In the genomic region with DNA sequence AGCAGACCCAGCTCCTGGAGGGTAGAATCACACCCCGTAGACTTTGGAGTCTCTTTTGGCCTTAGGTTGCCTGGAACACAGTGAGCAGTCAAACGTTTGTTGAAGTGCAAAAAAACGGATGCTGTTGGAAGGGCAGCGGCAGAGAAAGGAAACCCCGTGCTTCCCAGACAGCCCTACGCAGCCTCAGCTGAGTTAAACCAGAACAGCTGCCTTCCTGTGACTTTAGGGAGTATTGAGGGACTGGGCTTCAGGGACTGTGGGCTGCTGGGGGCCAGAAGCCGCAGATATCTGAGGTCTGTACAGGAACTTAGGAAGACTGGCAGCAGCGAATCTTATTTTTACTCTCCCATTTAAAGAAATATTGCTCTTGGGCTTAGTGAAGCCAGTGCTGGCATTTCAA, we compare ENCODE assay signal across 27 mouse cellular contexts. TPM values are rescaled to one million over a fixed set of nuclear protein-coding genes. Genes with fewer than 3 reads are reported as not detected.
DNase-seq lines count a peak whose midpoint lies in the region; ATAC-seq and TF ChIP-seq lines count a peak whose summit lies in the region.
"Had no signal": no experiment of that assay in that cellular context is flagged by ENCODE, and none has a peak within 500 bp of the region (broad histone marks: within the 10 kb centered on the region; RNA-seq: fewer than 3 reads in every experiment).

No protein-coding gene starts in this region.

- 0 out of 2 replicates have a peak, but pooled peaks have one; percentile 64 for ATAC-seq in heart, embryonic 15.5 days (replicated peaks; ENCODE audit: insufficient number of reproducible peaks, insufficient read depth, low FRiP score, low read depth)
- ATAC-seq in stomach, embryonic 16.5 days (ENCODE audit: insufficient read depth, low FRiP score) = no peak
- ATAC-seq in stomach, postnatal 0 days (ENCODE audit: low FRiP score, low TSS enrichment) = no peak
- no peak for ATAC-seq in intestine, embryonic 15.5 days
- ATAC-seq: CD4-positive, CD25-positive, alpha-beta regulatory T cell, adult 4 months; forebrain, postnatal 0 days; lung, postnatal 0 days had no signal

- H3K4me2 ChIP-seq in heart, embryonic 15.5 days = peak overlapping the region; percentile 15; the same call in 1 of the 2 replicates
- H3K4me2 ChIP-seq in stomach, embryonic 16.5 days (ENCODE audit: low read depth, low read length) = peak overlapping the region; percentile 4; the same call in 1 of the 2 replicates
- H3K4me2 ChIP-seq in stomach, postnatal 0 days (replicated peaks; ENCODE audit: low read depth) = no peak overlapping the region
- no peak overlapping the region for H3K4me2 ChIP-seq in intestine, embryonic 15.5 days (replicated peaks)
- H3K4me2 ChIP-seq: kidney, embryonic 15.5 days; liver, embryonic 13.5 days; stomach, embryonic 15.5 days had no signal

- no peaks in the 10 kb centered on the region for H3K36me3 ChIP-seq in heart, embryonic 15.5 days
- H3K36me3 ChIP-seq in stomach, embryonic 16.5 days (ENCODE audit: control insufficient read depth, insufficient read depth, low read length) = no peaks in the 10 kb centered on the region
- no peaks in the 10 kb centered on the region for H3K36me3 ChIP-seq in stomach, postnatal 0 days (ENCODE audit: control insufficient read depth, insufficient read depth, low read length)
- H3K36me3 ChIP-seq in intestine, embryonic 15.5 days = no peaks in the 10 kb centered on the region
- H3K36me3 ChIP-seq: G1E; kidney, embryonic 15.5 days; liver, embryonic 13.5 days; stomach, embryonic 15.5 days had no signal

- peaks cover 7% of the 10 kb centered on the region for H3K4me1 ChIP-seq in heart, embryonic 15.5 days (replicated peaks)
- no peaks in the 10 kb centered on the region for H3K4me1 ChIP-seq in stomach, embryonic 16.5 days (ENCODE audit: control insufficient read depth, insufficient read depth, low read length)
- no peaks in the 10 kb centered on the region for H3K4me1 ChIP-seq in stomach, postnatal 0 days (replicated peaks; ENCODE audit: control insufficient read depth, insufficient read depth)
- H3K4me1 ChIP-seq in intestine, embryonic 15.5 days (replicated peaks) = 0 out of 2 replicates have a peak, but pooled peaks cover 4% of the 10 kb centered on the region
- H3K4me1 ChIP-seq: kidney, embryonic 15.5 days; stomach, embryonic 15.5 days had no signal

- no peak for TF ChIP-seq CTCF in stomach, postnatal 0 days (IDR thresholded peaks at IDR 0.05; ENCODE audit: low read depth)

- no peak for TF ChIP-seq EP300 in stomach, postnatal 0 days (optimal IDR thresholded peaks at IDR 0.05)

- H3K27me3 ChIP-seq in heart, embryonic 15.5 days = 0 out of 2 replicates have a peak, but pooled peaks cover 4% of the 10 kb centered on the region
- H3K27me3 ChIP-seq in stomach, embryonic 16.5 days (ENCODE audit: control insufficient read depth, insufficient read depth, low read length) = no peaks in the 10 kb centered on the region
- no peaks in the 10 kb centered on the region for H3K27me3 ChIP-seq in stomach, postnatal 0 days (ENCODE audit: control insufficient read depth, insufficient read depth, low read length)
- H3K27me3 ChIP-seq in intestine, embryonic 15.5 days (replicated peaks) = no peaks in the 10 kb centered on the region
- H3K27me3 ChIP-seq: kidney, embryonic 15.5 days; liver, embryonic 13.5 days; stomach, embryonic 15.5 days had no signal

- DNase-seq in embryo, embryonic 10 days (ENCODE audit: low spot score) = peak; percentile 34
- DNase-seq in embryo, embryonic 9.5 days (ENCODE audit: extremely low spot score) = no peak
- DNase-seq in heart, postnatal 10 days = no peak
- no peak for DNase-seq in stomach, postnatal 0 days (ENCODE audit: low spot score)
- no peak for DNase-seq in thymus, postnatal 25 days
- DNase-seq: adrenal gland, postnatal 36 days; cerebellum, adult 8-10 months; forebrain, postnatal 0 days; gastrocnemius, postnatal 10 days; layer of hippocampus, postnatal 36 days; liver, embryonic 13.5 days; right cerebral cortex, adult 18-20 months; thymus, postnatal 14 days had no signal

- intact Hi-C loops in heart, postnatal 10 days (cut with DNase I) = no loop called here

- H3K4me3 ChIP-seq in heart, embryonic 15.5 days = no peak overlapping the region
- H3K4me3 ChIP-seq in stomach, embryonic 16.5 days (replicated peaks; ENCODE audit: low read length) = no peak overlapping the region
- H3K4me3 ChIP-seq in stomach, postnatal 0 days (ENCODE audit: low read depth, low read length) = no peak overlapping the region
- no peak overlapping the region for H3K4me3 ChIP-seq in intestine, embryonic 15.5 days (replicated peaks)
- H3K4me3 ChIP-seq: kidney, embryonic 15.5 days; liver, embryonic 13.5 days; stomach, embryonic 15.5 days had no signal

- peak overlapping the region; percentile 12; the same call in 1 of the 2 replicates for H3K27ac ChIP-seq in heart, embryonic 15.5 days
- H3K27ac ChIP-seq in stomach, embryonic 16.5 days (ENCODE audit: low read length) = no peak overlapping the region
- H3K27ac ChIP-seq in stomach, postnatal 0 days (replicated peaks) = no peak overlapping the region
- no peak overlapping the region for H3K27ac ChIP-seq in intestine, embryonic 15.5 days
- H3K27ac ChIP-seq: kidney, embryonic 15.5 days; liver, embryonic 13.5 days; stomach, embryonic 15.5 days had no signal

- no peak overlapping the region for H3K9ac ChIP-seq in heart, embryonic 15.5 days
- H3K9ac ChIP-seq in stomach, embryonic 16.5 days (ENCODE audit: low read length) = no peak overlapping the region
- H3K9ac ChIP-seq in stomach, postnatal 0 days (ENCODE audit: low read length) = no peak overlapping the region
- H3K9ac ChIP-seq in intestine, embryonic 15.5 days = no peak overlapping the region
- H3K9ac ChIP-seq: forebrain, postnatal 0 days; kidney, embryonic 15.5 days; liver, embryonic 13.5 days; stomach, embryonic 15.5 days had no signal

- 15% methylated on average over 8 of the region's 8 CpGs for WGBS in heart, embryonic 15.5 days
- 38% methylated on average over 8 of the region's 8 CpGs for WGBS in stomach, embryonic 16.5 days
- 36% methylated on average over 8 of the region's 8 CpGs for WGBS in stomach, postnatal 0 days
- WGBS in intestine, embryonic 15.5 days = 27% methylated on average over 8 of the region's 8 CpGs

- H3K9me3 ChIP-seq in heart, embryonic 15.5 days (replicated peaks) = no peaks in the 10 kb centered on the region
- H3K9me3 ChIP-seq in stomach, embryonic 16.5 days (replicated peaks; ENCODE audit: control insufficient read depth, low read length) = no peaks in the 10 kb centered on the region
- H3K9me3 ChIP-seq in stomach, postnatal 0 days (ENCODE audit: control insufficient read depth, low read length) = no peaks in the 10 kb centered on the region
- no peaks in the 10 kb centered on the region for H3K9me3 ChIP-seq in intestine, embryonic 15.5 days
- H3K9me3 ChIP-seq: G1E; kidney, embryonic 15.5 days; liver, embryonic 13.5 days; stomach, embryonic 15.5 days had no signal

RNA-seq across cellular contexts. Expression of a gene that starts 34.8 kb away (rescaled TPM):
- polyA plus RNA-seq in heart, embryonic 15.5 days (2015; fragmentation: Nextera tagmentation; extraction: Ambion mirVana) = not detected in 2 replicates
- total RNA-seq in heart, postnatal 10 days (2021) = not detected
- not detected in 2 replicates for polyA plus RNA-seq in stomach, embryonic 16.5 days (2015; fragmentation: Nextera tagmentation; extraction: Ambion mirVana)
- polyA plus RNA-seq in stomach, postnatal 0 days (2015; fragmentation: Nextera tagmentation; extraction: Ambion mirVana) = 0.01 TPM in 1 of 2 replicates, not detected in the other
- polyA plus RNA-seq in intestine, embryonic 15.5 days (2015; fragmentation: Nextera tagmentation; extraction: Ambion mirVana) = 0.01 and 0.03 TPM in 2 replicates
- total RNA-seq: adrenal gland, postnatal 36 days; forebrain, postnatal 0 days; gastrocnemius, postnatal 10 days; hematopoietic stem cell, adult 5-6 weeks; layer of hippocampus, postnatal 36 days; left cerebral cortex, postnatal 25 days; megakaryocyte progenitor cell, adult 5-6 weeks had no signal
- polyA plus RNA-seq: CD4-positive, CD25-positive, alpha-beta regulatory T cell, adult 4 months; cortical plate, adult 2 months; G1E; liver, embryonic 13.5 days; lung, postnatal 0 days; neural tube, embryonic 11.5 days; spleen, adult 2 months; stomach, embryonic 15.5 days had no signal

RNA-seq across cellular contexts. Expression of a gene that starts 55.5 kb away (rescaled TPM):
- 24.6 and 28.6 TPM in 2 replicates for polyA plus RNA-seq in heart, embryonic 15.5 days (2015; fragmentation: Nextera tagmentation; extraction: Ambion mirVana)
- total RNA-seq in heart, postnatal 10 days (2021) = 10 to 100 TPM; 20.5 to 23.8 TPM
- 45.6 and 50.3 TPM in 2 replicates for polyA plus RNA-seq in stomach, embryonic 16.5 days (2015; fragmentation: Nextera tagmentation; extraction: Ambion mirVana)
- 26.8 and 28.5 TPM in 2 replicates for polyA plus RNA-seq in stomach, postnatal 0 days (2015; fragmentation: Nextera tagmentation; extraction: Ambion mirVana)
- polyA plus RNA-seq in intestine, embryonic 15.5 days (2015; fragmentation: Nextera tagmentation; extraction: Ambion mirVana) = 74.3 and 75.0 TPM in 2 replicates

RNA-seq across cellular contexts. Expression of a gene that starts 56.1 kb away (rescaled TPM):
- polyA plus RNA-seq in heart, embryonic 15.5 days (2015; fragmentation: Nextera tagmentation; extraction: Ambion mirVana) = 78.7 and 103 TPM in 2 replicates
- 10 to 100 TPM; 22.9 to 24.2 TPM for total RNA-seq in heart, postnatal 10 days (2021)
- polyA plus RNA-seq in stomach, embryonic 16.5 days (2015; fragmentation: Nextera tagmentation; extraction: Ambion mirVana) = 11.4 and 12.5 TPM in 2 replicates
- 3.4 and 4.1 TPM in 2 replicates for polyA plus RNA-seq in stomach, postnatal 0 days (2015; fragmentation: Nextera tagmentation; extraction: Ambion mirVana)
- polyA plus RNA-seq in intestine, embryonic 15.5 days (2015; fragmentation: Nextera tagmentation; extraction: Ambion mirVana) = 14.8 and 16.4 TPM in 2 replicates
- total RNA-seq: hematopoietic stem cell, adult 5-6 weeks; megakaryocyte progenitor cell, adult 5-6 weeks had no signal
- polyA plus RNA-seq: CD4-positive, CD25-positive, alpha-beta regulatory T cell, adult 4 months had no signal

Comparison
In these comparisons a context has a peak if more than half of its experiments do, and no peak if none do; other contexts are left out.
1. H3K4me2 ChIP-seq: peak in heart, embryonic 15.5 days (single experiment) and stomach, embryonic 16.5 days (single experiment); none in stomach, postnatal 0 days (single experiment) and intestine, embryonic 15.5 days (single experiment).